In the genomic region with DNA sequence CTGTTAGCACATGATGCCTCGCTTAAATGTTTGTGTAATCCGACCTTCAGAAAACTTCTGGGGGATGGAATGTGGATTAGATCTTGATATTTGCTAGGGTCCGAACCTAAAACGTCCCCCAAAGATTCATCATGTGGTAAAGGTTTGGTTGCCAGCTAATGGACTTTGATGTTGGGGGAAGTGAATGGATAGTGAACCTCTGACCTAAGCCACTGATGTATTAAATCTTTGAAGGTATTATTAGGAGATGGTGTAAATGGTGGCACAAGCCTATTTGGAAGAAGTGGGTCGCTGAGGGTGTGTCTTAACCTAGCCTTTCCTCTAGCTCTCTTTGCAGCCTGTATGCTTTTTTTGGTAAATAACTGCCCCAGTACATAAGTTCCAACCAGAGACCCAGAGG, we compare ENCODE assay signal across 9 mouse cellular contexts. TPM values are rescaled to one million over a fixed set of nuclear protein-coding genes. Genes with fewer than 3 reads are reported as not detected.
DNase-seq lines count a peak whose midpoint lies in the region; ATAC-seq and TF ChIP-seq lines count a peak whose summit lies in the region.
"Had no signal": no experiment of that assay in that cellular context is flagged by ENCODE, and none has a peak within 500 bp of the region (broad histone marks: within the 10 kb centered on the region; RNA-seq: fewer than 3 reads in every experiment).

No protein-coding gene starts in this region.

- no peaks in the 10 kb centered on the region for H3K27me3 ChIP-seq in lung, embryonic 14.5 days (ENCODE audit: insufficient read depth, low read length)
- peaks cover 20% of the 10 kb centered on the region; the same call in 1 of the 2 replicates for H3K27me3 ChIP-seq in forebrain, embryonic 12.5 days
- H3K27me3 ChIP-seq in neural tube, embryonic 13.5 days = peaks cover 9% of the 10 kb centered on the region; the same call in 1 of the 2 replicates

- peak overlapping the region; percentile 92 for H3K4me3 ChIP-seq in lung, embryonic 14.5 days (ENCODE audit: low read depth, low read length)
- no peak overlapping the region; the same call in 1 of the 2 replicates for H3K4me3 ChIP-seq in forebrain, embryonic 12.5 days (replicated peaks)
- H3K4me3 ChIP-seq in neural tube, embryonic 13.5 days = peak overlapping the region; percentile 84

- no peaks in the 10 kb centered on the region for H3K9me3 ChIP-seq in lung, embryonic 14.5 days (ENCODE audit: low read depth, low read length)
- no peaks in the 10 kb centered on the region for H3K9me3 ChIP-seq in forebrain, embryonic 12.5 days
- H3K9me3 ChIP-seq in neural tube, embryonic 13.5 days = no peaks in the 10 kb centered on the region

- DNase-seq in lung, embryonic 14.5 days = no peak
- no peak for DNase-seq in lung, postnatal 36 days
- peak; percentile 7 for DNase-seq in kidney, postnatal 14 days
- no peak for DNase-seq in adrenal gland, adult 2 months
- DNase-seq in right cerebral cortex, adult 18-20 months = no peak

- H3K9ac ChIP-seq in lung, embryonic 14.5 days = peak overlapping the region; percentile 97; the same call in 1 of the 2 replicates
- no peak overlapping the region; the same call in 1 of the 2 replicates for H3K9ac ChIP-seq in forebrain, embryonic 12.5 days
- peak overlapping the region; percentile 91; the same call in 1 of the 2 replicates for H3K9ac ChIP-seq in neural tube, embryonic 13.5 days

- H3K36me3 ChIP-seq in lung, embryonic 14.5 days (ENCODE audit: insufficient read depth) = no peaks in the 10 kb centered on the region
- H3K36me3 ChIP-seq in forebrain, embryonic 12.5 days (replicated peaks) = no peaks in the 10 kb centered on the region
- H3K36me3 ChIP-seq in neural tube, embryonic 13.5 days = no peaks in the 10 kb centered on the region

- WGBS in lung, embryonic 14.5 days = 23% methylated on average over 5 of the region's 5 CpGs
- 38% methylated on average over 5 of the region's 5 CpGs for WGBS in forebrain, embryonic 12.5 days
- 33% methylated on average over 5 of the region's 5 CpGs for whole genome bisulfite sequencing in neural tube, embryonic 13.5 days

- H3K27ac ChIP-seq in lung, embryonic 14.5 days (ENCODE audit: low read depth) = no peak overlapping the region
- no peak overlapping the region for H3K27ac ChIP-seq in forebrain, embryonic 12.5 days
- no peak overlapping the region for H3K27ac ChIP-seq in neural tube, embryonic 13.5 days (replicated peaks)

- H3K4me1 ChIP-seq in lung, embryonic 14.5 days (ENCODE audit: insufficient read depth) = peaks cover 3% of the 10 kb centered on the region; the same call in 1 of the 2 replicates
- peaks cover 18% of the 10 kb centered on the region for H3K4me1 ChIP-seq in forebrain, embryonic 12.5 days
- H3K4me1 ChIP-seq in neural tube, embryonic 13.5 days (replicated peaks) = peaks cover 16% of the 10 kb centered on the region

- ATAC-seq in lung, embryonic 14.5 days (ENCODE audit: insufficient read depth) = no peak
- no peak for ATAC-seq in forebrain, embryonic 12.5 days (ENCODE audit: low FRiP score)
- no peak for ATAC-seq in neural tube, embryonic 13.5 days (ENCODE audit: low read depth)
- no peak for ATAC-seq in erythroid progenitor cell, adult 5-6 weeks (replicated peaks; ENCODE audit: low FRiP score, poor library complexity, severe bottlenecking)

- peak overlapping the region; percentile 82 for H3K4me2 ChIP-seq in lung, embryonic 14.5 days
- H3K4me2 ChIP-seq in forebrain, embryonic 12.5 days = peak overlapping the region; percentile 77
- H3K4me2 ChIP-seq in neural tube, embryonic 13.5 days = peak overlapping the region; percentile 63

- no peak for TF ChIP-seq CTCF in lung, embryonic 14.5 days (IDR thresholded peaks at IDR 0.05; ENCODE audit: low read depth)

RNA-seq across cellular contexts. Expression of a gene that starts 0.4 kb away (rescaled TPM):
- 13.1 and 16.1 TPM in 2 replicates for polyA plus RNA-seq in lung, embryonic 14.5 days (2014; fragmentation: Nextera tagmentation; extraction: Ambion mirVana)
- 8.0 and 10.2 TPM in 2 replicates for polyA plus RNA-seq in forebrain, embryonic 12.5 days (2016; fragmentation: Nextera tagmentation; extraction: Ambion mirVana)
- 7.9 and 8.7 TPM in 2 replicates for polyA plus RNA-seq in neural tube, embryonic 13.5 days (2015; fragmentation: Nextera tagmentation; extraction: Ambion mirVana)
- total RNA-seq in erythroid progenitor cell, adult 5-6 weeks (2015; ENCODE audit: low replicate concordance) = 15.9 and 19.8 TPM in 2 replicates
- total RNA-seq in erythroid progenitor cell, adult 5-6 weeks (2017; ENCODE audit: low replicate concordance) = 28.3 and 37.6 TPM in 2 replicates
- 10 to 100 TPM; 20.2 to 26.7 TPM for total RNA-seq in adrenal gland, adult 2 months (2021)
- 1.1 TPM in 2 replicates for polyA plus RNA-seq in adrenal gland, adult 2 months (2012; rRNA removed)

RNA-seq across cellular contexts. Expression of a gene that starts 32.0 kb away (rescaled TPM):
- polyA plus RNA-seq in lung, embryonic 14.5 days (2014; fragmentation: Nextera tagmentation; extraction: Ambion mirVana) = not detected in 2 replicates
- polyA plus RNA-seq in forebrain, embryonic 12.5 days (2016; fragmentation: Nextera tagmentation; extraction: Ambion mirVana) = 0.81 TPM in 1 of 2 replicates, not detected in the other
- not detected in 2 replicates for polyA plus RNA-seq in neural tube, embryonic 13.5 days (2015; fragmentation: Nextera tagmentation; extraction: Ambion mirVana)
- total RNA-seq in erythroid progenitor cell, adult 5-6 weeks (2015; ENCODE audit: low replicate concordance) = not detected in 2 replicates
- total RNA-seq in erythroid progenitor cell, adult 5-6 weeks (2017; ENCODE audit: low replicate concordance) = not detected in 2 replicates
- total RNA-seq in adrenal gland, adult 2 months (2021) = not detected
- polyA plus RNA-seq in adrenal gland, adult 2 months (2012; rRNA removed) = not detected in 2 replicates
- polyA plus RNA-seq: large intestine, adult 2 months had no signal

RNA-seq across cellular contexts. Expression of a gene that starts 50.6 kb away (rescaled TPM):
- polyA plus RNA-seq in lung, embryonic 14.5 days (2014; fragmentation: Nextera tagmentation; extraction: Ambion mirVana) = 89.8 and 94.6 TPM in 2 replicates
- 77.6 and 79.3 TPM in 2 replicates for polyA plus RNA-seq in forebrain, embryonic 12.5 days (2016; fragmentation: Nextera tagmentation; extraction: Ambion mirVana)
- polyA plus RNA-seq in neural tube, embryonic 13.5 days (2015; fragmentation: Nextera tagmentation; extraction: Ambion mirVana) = 55.5 and 63.3 TPM in 2 replicates
- 23.8 and 27.2 TPM in 2 replicates for total RNA-seq in erythroid progenitor cell, adult 5-6 weeks (2015; ENCODE audit: low replicate concordance)
- 40.2 and 42.2 TPM in 2 replicates for total RNA-seq in erythroid progenitor cell, adult 5-6 weeks (2017; ENCODE audit: low replicate concordance)
- 10 to 100 TPM; 48.9 to 55.8 TPM for total RNA-seq in adrenal gland, adult 2 months (2021)
- polyA plus RNA-seq in adrenal gland, adult 2 months (2012; rRNA removed) = 7.1 and 8.1 TPM in 2 replicates
